Mouse (Mus musculus): Measurements from ENCODE around the gene Tmem163. TPM values are rescaled to one million over a fixed set of nuclear protein-coding genes. Genes with fewer than 3 reads are reported as not detected.

Tmem163 gene
- polyA plus RNA-seq, 1 experiment from 2014 or later = 1.4 TPM

GRCm38 (mm10) chr1:127482911-127483310, 196.4 kb downstream of the Tmem163 start:
- Histone ChIP-seq H3K4me3 (no peak overlapping the region), H3K27ac (no peak overlapping the region), H3K9ac (no peak overlapping the region), H3K4me2 (no peak overlapping the region), H3K27me3 (no peaks in the 10 kb centered on the region), H3K9me3 (no peaks in the 10 kb centered on the region), H3K36me3 (peaks cover 2% of the 10 kb centered on the region; the same call in 1 of the 2 replicates), H3K4me1 (no peaks in the 10 kb centered on the region)
- no peak for ATAC-seq (ENCODE audit: insufficient number of reproducible peaks, low FRiP score, low TSS enrichment, low read depth)
- 68% methylated on average over 10 of the region's 10 CpGs for whole genome bisulfite sequencing

- H3K4me3 ChIP-seq = no peak overlapping the region
- no peak overlapping the region for H3K9ac ChIP-seq
- 90% methylated on average over 5 of the region's 5 CpGs for WGBS
- H3K27me3 ChIP-seq = no peaks in the 10 kb centered on the region
- H3K4me1 ChIP-seq = no peaks in the 10 kb centered on the region
- no peak for ATAC-seq (ENCODE audit: insufficient number of reproducible peaks, low FRiP score, low TSS enrichment, low read depth)
- no peaks in the 10 kb centered on the region for H3K9me3 ChIP-seq
- H3K27ac ChIP-seq = no peak overlapping the region
- peaks cover 18% of the 10 kb centered on the region; the same call in 1 of the 2 replicates for H3K36me3 ChIP-seq
- no peak overlapping the region for H3K4me2 ChIP-seq
These were observed 203.6 kb downstream of the Tmem163 start for GRCm38 (mm10) chr1:127475756-127476155.

DNA sequence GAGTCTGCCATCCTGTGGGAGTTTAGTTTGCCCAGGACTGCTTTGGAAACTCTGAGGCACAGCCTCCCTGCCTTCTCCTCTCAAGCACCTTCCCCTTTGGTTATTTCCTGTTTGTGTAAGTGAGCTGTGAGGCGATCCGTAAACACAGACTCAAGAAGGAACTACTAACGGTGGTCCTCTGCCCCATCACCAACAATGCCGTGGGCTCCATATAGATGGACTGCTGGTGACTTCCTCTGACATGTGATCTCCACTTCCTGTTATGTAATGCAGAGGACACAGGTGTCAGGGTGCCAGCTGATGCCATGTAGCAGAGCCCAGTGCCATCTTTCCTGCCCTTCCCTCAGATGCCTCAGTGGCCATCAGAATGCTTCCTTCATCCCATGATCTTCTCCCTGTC, 209.2 kb downstream of the Tmem163 start:
- Histone ChIP-seq H3K4me2 (no peak overlapping the region), H3K9ac (no peak overlapping the region), H3K4me3 (no peak overlapping the region), H3K27ac (no peak overlapping the region), H3K36me3 (peaks cover 16% of the 10 kb centered on the region; the same call in 1 of the 2 replicates), H3K27me3 (no peaks in the 10 kb centered on the region), H3K4me1 (no peaks in the 10 kb centered on the region), H3K9me3 (no peaks in the 10 kb centered on the region)
- 76% methylated on average over 4 of the region's 4 CpGs for WGBS
- no peak for ATAC-seq (ENCODE audit: insufficient number of reproducible peaks, low FRiP score, low TSS enrichment, low read depth)

DNA sequence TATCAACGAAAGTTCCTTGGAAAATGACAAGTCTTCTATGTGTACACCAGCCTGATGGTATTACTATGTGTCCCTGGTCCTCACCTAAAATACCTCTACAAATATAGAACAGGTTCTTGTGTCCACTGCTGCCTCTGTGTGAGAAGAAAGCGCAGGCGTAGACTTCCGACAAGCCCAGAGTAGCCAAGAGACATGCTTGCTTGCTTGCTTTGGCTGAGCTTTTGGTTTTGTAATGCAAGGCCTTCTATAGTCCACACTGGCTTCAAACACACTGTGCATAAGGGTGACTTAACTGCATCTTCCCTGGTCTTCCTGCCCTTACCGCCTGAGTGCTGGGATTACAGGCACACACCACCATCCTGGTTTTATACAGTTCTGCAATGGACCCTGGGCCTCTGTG, 212.1 kb downstream of the Tmem163 start:
- Histone ChIP-seq H3K9ac (no peak overlapping the region), H3K4me3 (no peak overlapping the region), H3K4me2 (no peak overlapping the region), H3K27ac (no peak overlapping the region), H3K27me3 (no peaks in the 10 kb centered on the region), H3K9me3 (no peaks in the 10 kb centered on the region), H3K4me1 (no peaks in the 10 kb centered on the region), H3K36me3 (peaks cover 11% of the 10 kb centered on the region; the same call in 1 of the 2 replicates)
- no peak for ATAC-seq (ENCODE audit: insufficient number of reproducible peaks, low FRiP score, low TSS enrichment, low read depth)
- 94% methylated on average over 5 of the region's 5 CpGs for WGBS

DNA sequence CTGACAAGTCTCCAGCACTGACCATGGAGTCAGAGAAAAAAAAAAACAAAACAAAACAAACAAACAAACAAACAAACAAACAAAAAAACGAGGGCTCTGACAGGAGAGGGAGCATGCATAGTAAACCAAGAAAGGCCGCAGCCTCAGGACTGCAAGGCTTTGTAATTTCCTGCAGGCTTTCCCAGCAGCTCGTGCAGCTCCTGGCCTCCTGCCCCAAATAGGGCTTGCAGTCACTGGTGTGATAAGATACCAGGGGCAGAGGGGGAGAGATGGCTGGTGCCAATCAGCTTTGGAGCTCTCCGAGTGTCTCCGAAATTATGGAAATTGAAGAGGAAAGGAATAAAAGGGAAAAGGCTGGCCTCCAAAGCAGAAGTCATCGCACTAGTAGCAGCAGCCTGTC, 214.1 kb downstream of the Tmem163 start:
- no peak overlapping the region for H3K9ac ChIP-seq
- no peaks in the 10 kb centered on the region for H3K27me3 ChIP-seq
- H3K36me3 ChIP-seq = peaks cover 11% of the 10 kb centered on the region
- ATAC-seq (ENCODE audit: insufficient number of reproducible peaks, low FRiP score, low TSS enrichment, low read depth) = no peak
- H3K27ac ChIP-seq = no peak overlapping the region
- H3K4me3 ChIP-seq = no peak overlapping the region
- H3K4me2 ChIP-seq = no peak overlapping the region
- H3K9me3 ChIP-seq = no peaks in the 10 kb centered on the region
- 65% methylated on average over 6 of the region's 6 CpGs for WGBS
- H3K4me1 ChIP-seq = no peaks in the 10 kb centered on the region

GRCm38 (mm10) chr1:127464041-127464440, 215.3 kb downstream of the Tmem163 start:
- Histone ChIP-seq H3K9me3 (no peaks in the 10 kb centered on the region), H3K27ac (no peak overlapping the region), H3K4me2 (no peak overlapping the region), H3K4me3 (no peak overlapping the region), H3K27me3 (no peaks in the 10 kb centered on the region), H3K4me1 (no peaks in the 10 kb centered on the region), H3K9ac (no peak overlapping the region), H3K36me3 (peaks cover 14% of the 10 kb centered on the region)
- no peak for ATAC-seq (ENCODE audit: insufficient number of reproducible peaks, low FRiP score, low TSS enrichment, low read depth)
- 51% methylated on average over 6 of the region's 6 CpGs for WGBS

DNA sequence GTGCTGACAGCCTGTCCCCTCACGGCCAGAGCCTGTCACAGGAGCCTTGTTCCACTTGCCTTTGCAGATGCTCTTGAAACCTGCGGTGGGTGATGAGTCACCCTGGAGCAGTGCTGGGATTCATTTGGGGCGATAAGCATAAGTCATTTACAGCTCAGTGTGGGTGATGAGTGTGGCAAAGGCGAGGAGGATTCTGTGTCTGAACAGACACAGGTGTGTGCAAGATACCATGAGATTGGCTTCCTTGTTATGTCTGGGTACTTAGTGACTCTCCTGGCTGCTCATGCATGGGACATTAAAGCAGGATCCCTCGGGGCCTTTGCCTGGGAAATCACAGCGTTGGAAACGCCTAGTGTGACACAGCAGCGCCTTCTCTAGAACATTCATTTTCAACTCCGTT, 218.3 kb downstream of the Tmem163 start:
- no peak for ATAC-seq (ENCODE audit: insufficient number of reproducible peaks, low FRiP score, low TSS enrichment, low read depth)

GRCm38 (mm10) chr1:127459576-127459975, 219.8 kb downstream of the Tmem163 start:
- H3K9me3 ChIP-seq = no peaks in the 10 kb centered on the region
- H3K36me3 ChIP-seq = peaks cover 14% of the 10 kb centered on the region
- no peak overlapping the region for H3K27ac ChIP-seq
- H3K9ac ChIP-seq = no peak overlapping the region
- no peak overlapping the region for H3K4me3 ChIP-seq
- H3K4me1 ChIP-seq = no peaks in the 10 kb centered on the region
- WGBS = 73% methylated on average over 7 of the region's 7 CpGs
- no peak for ATAC-seq (ENCODE audit: insufficient number of reproducible peaks, low FRiP score, low TSS enrichment, low read depth)
- H3K27me3 ChIP-seq = no peaks in the 10 kb centered on the region
- no peak overlapping the region for H3K4me2 ChIP-seq

More for the DNA sequence above, 218.3 kb downstream of the Tmem163 start:
- WGBS = 71% methylated on average over 9 of the region's 9 CpGs
- H3K4me3 ChIP-seq = no peak overlapping the region
- H3K27me3 ChIP-seq = no peaks in the 10 kb centered on the region
- H3K36me3 ChIP-seq = peaks cover 14% of the 10 kb centered on the region
- H3K4me1 ChIP-seq = no peaks in the 10 kb centered on the region
- H3K9me3 ChIP-seq = no peaks in the 10 kb centered on the region
- no peak overlapping the region for H3K27ac ChIP-seq
- H3K9ac ChIP-seq = no peak overlapping the region
- no peak overlapping the region for H3K4me2 ChIP-seq

- Histone ChIP-seq H3K9me3 (no peaks in the 10 kb centered on the region), H3K36me3 (peaks cover 14% of the 10 kb centered on the region), H3K9ac (no peak overlapping the region), H3K4me2 (no peak overlapping the region), H3K27me3 (no peaks in the 10 kb centered on the region), H3K4me1 (no peaks in the 10 kb centered on the region), H3K4me3 (no peak overlapping the region), H3K27ac (no peak overlapping the region)
- no peak for ATAC-seq (ENCODE audit: insufficient number of reproducible peaks, low FRiP score, low TSS enrichment, low read depth)
- 10% methylated on average over 6 of the region's 6 CpGs for WGBS
These were observed 220.3 kb downstream of the Tmem163 start for GRCm38 (mm10) chr1:127459015-127459451.

GRCm38 (mm10) chr1:127453397-127453796, 226.0 kb downstream of the Tmem163 start:
- no peaks in the 10 kb centered on the region for H3K4me1 ChIP-seq
- no peak overlapping the region for H3K27ac ChIP-seq
- no peaks in the 10 kb centered on the region for H3K27me3 ChIP-seq
- peaks cover 8% of the 10 kb centered on the region for H3K36me3 ChIP-seq
- 92% methylated on average over 6 of the region's 6 CpGs for WGBS
- no peak overlapping the region for H3K4me2 ChIP-seq
- ATAC-seq (ENCODE audit: insufficient number of reproducible peaks, low FRiP score, low TSS enrichment, low read depth) = no peak
- H3K4me3 ChIP-seq = no peak overlapping the region
- no peaks in the 10 kb centered on the region for H3K9me3 ChIP-seq
- H3K9ac ChIP-seq = no peak overlapping the region

- H3K27me3 ChIP-seq = no peaks in the 10 kb centered on the region
- WGBS = 37% methylated on average over 5 of the region's 5 CpGs
- H3K4me2 ChIP-seq = no peak overlapping the region
- peaks cover 33% of the 10 kb centered on the region for H3K4me1 ChIP-seq
- no peak overlapping the region for H3K27ac ChIP-seq
- H3K4me3 ChIP-seq = no peak overlapping the region
- H3K36me3 ChIP-seq = peaks cover 16% of the 10 kb centered on the region
- no peak for ATAC-seq (ENCODE audit: insufficient number of reproducible peaks, low FRiP score, low TSS enrichment, low read depth)
- no peak overlapping the region for H3K9ac ChIP-seq
- H3K9me3 ChIP-seq = no peaks in the 10 kb centered on the region
These were observed 234.4 kb downstream of the Tmem163 start for GRCm38 (mm10) chr1:127444836-127445485.

DNA sequence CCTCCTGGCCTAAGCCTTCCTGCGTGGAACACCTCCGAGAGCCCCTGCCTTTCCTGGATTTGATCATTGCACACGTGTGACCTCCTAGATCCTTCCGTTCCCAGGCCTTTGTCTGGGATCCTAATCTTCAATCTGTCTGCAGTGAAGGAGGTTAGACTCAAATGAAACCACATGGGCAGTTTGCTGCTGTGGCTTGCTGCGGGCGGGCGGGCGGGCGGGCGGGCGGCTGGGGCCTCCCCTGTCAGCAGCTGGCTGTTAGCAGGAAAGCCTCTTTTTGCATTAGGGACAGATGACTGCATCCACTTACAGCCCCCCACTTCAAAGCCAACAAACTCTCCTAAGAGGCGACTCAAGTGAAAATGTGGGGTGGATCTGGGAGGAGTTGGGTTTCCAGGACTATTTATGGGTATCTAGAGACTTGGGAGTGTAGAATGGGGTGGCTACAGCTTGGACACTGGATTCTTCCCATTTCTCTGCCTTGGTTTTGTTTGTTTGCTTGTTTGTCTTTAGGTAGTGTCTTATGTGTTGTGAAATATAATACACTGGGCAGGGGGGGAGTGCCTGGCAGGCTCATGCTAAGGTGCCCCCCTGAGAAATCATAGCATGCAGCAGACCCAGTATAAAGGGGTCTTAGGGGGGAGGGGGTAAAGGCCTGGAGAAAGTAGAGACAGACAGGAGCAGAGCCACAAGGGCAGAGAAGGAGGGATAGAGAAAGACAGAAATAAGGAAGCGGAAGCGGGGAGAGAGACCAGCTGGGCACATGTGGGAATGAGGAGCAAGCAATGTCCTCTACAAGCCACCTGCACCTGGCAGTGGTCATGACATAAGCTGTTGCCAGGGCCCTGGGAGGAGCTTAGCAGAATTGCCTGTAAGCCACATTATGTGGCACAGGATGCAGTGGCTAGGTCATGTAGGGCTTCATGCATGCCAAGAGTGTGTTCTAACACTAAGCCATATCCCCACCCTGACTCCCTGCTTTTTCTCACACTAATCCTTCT, 236.2 kb downstream of the Tmem163 start:
- 29% methylated on average over 14 of the region's 14 CpGs for WGBS
- no peak; the same call in 1 of the 2 replicates for ATAC-seq (ENCODE audit: insufficient number of reproducible peaks, low FRiP score, low TSS enrichment, low read depth)
- Histone ChIP-seq H3K27ac (no peak overlapping the region), H3K9ac (no peak overlapping the region), H3K4me3 (no peak overlapping the region), H3K4me2 (no peak overlapping the region), H3K4me1 (peaks cover 42% of the 10 kb centered on the region), H3K9me3 (no peaks in the 10 kb centered on the region), H3K36me3 (peaks cover 10% of the 10 kb centered on the region), H3K27me3 (no peaks in the 10 kb centered on the region)
